Mouse (Mus musculus): Measurements from ENCODE around the gene Olfr288.

The Olfr288 gene

GRCm38 (mm10) chr15:98195442-98195841 is at the start of gene Olfr288:
Olfr288 (minus strand) TSS chr15:98195542.
- no peak for DNase-seq

GRCm38 (mm10) chr15:98235442-98235841 is 40.1 kb upstream of the Olfr288 start:
- no peak for DNase-seq

- DNase-seq: no peak
These were observed 39.0 kb upstream of the Olfr288 start, which contains the start of gene Olfr286 for GRCm38 (mm10) chr15:98234350-98234749. Olfr286 (minus strand) TSS chr15:98234450.

- no peak for DNase-seq
These were observed 30.8 kb upstream of the Olfr288 start for GRCm38 (mm10) chr15:98226096-98226495.

- DNase-seq: peak; percentile 27 to 40
These were observed 30.3 kb upstream of the Olfr288 start for GRCm38 (mm10) chr15:98225610-98226009.

GRCm38 (mm10) chr15:98222377-98222776 is 27.0 kb upstream of the Olfr288 start:
- DNase-seq: no peak

- no peak for DNase-seq
These were observed 25.5 kb upstream of the Olfr288 start, which contains the start of the genes Gm44579 and Olfr287 for GRCm38 (mm10) chr15:98220877-98221276. Gm44579 (minus strand) TSS chr15:98220977. Olfr287 (minus strand) TSS chr15:98221056.

- peak in 1 of 2 experiments; percentile 3 for DNase-seq
These were observed 18.8 kb upstream of the Olfr288 start for GRCm38 (mm10) chr15:98214130-98214529.

- peak; percentile 3 to 7 for DNase-seq
These were observed 18.1 kb upstream of the Olfr288 start for GRCm38 (mm10) chr15:98213336-98213870.

- peak; percentile 4 to 23 for DNase-seq
These were observed 14.3 kb upstream of the Olfr288 start for GRCm38 (mm10) chr15:98209676-98210075.

- no peak for DNase-seq
These were observed 10.9 kb downstream of the Olfr288 start for GRCm38 (mm10) chr15:98184456-98184855.

GRCm38 (mm10) chr15:98181856-98182570 is 13.3 kb downstream of the Olfr288 start:
- DNase-seq: no peak

- DNase-seq: peak; percentile 95 to 96
These were observed 14.1 kb downstream of the Olfr288 start for GRCm38 (mm10) chr15:98181132-98181711.

- DNase-seq: no peak
These were observed 14.7 kb downstream of the Olfr288 start for GRCm38 (mm10) chr15:98180567-98181131.

- no peak for DNase-seq
These were observed 18.0 kb downstream of the Olfr288 start for GRCm38 (mm10) chr15:98177320-98177719.

- DNase-seq: peak; percentile 21 to 43
These were observed 21.5 kb downstream of the Olfr288 start for GRCm38 (mm10) chr15:98173821-98174220.

- no peak for DNase-seq
These were observed 23.2 kb downstream of the Olfr288 start for GRCm38 (mm10) chr15:98172113-98172512.

- DNase-seq: no peak
These were observed 24.4 kb downstream of the Olfr288 start for GRCm38 (mm10) chr15:98170917-98171316.

- DNase-seq: peak in 1 of 2 experiments; percentile 18
These were observed 25.0 kb downstream of the Olfr288 start for GRCm38 (mm10) chr15:98170365-98170764.

- no peak for DNase-seq
These were observed 26.7 kb downstream of the Olfr288 start for GRCm38 (mm10) chr15:98168622-98169004.

GRCm38 (mm10) chr15:98167645-98168621 is 27.4 kb downstream of the Olfr288 start:
- peak; percentile 77 to 83 for DNase-seq

GRCm38 (mm10) chr15:98166963-98167644 is 28.2 kb downstream of the Olfr288 start, which contains the start of gene Ccdc184:
Ccdc184 (plus strand) TSS chr15:98167158.
- DNase-seq: no peak

Data from kidney, postnatal 4 days (tissue).